Mouse (Mus musculus): ENCODE measurements around the gene Bsdc1.

Bsdc1 gene

DNA sequence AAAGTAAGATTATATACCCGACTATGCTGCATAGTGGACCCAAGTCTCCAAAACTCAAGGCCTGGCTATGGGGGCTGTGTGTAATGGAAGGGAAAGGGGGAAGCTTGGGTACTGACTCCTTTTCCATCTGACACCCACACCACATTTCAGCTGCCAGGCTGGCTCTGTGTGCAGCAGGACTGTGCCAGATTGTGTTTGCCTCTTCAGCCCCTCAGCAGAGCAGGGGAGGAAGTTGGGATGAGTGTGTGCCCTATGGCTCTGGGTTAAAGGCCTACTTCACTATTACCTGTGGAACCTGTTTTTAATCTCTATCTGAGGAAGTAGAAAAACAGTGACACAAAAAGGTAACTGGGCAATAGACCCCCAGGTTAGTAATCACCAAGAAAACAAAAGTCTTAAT is 19.7 kb downstream of the Bsdc1 start:
- no peak for DNase-seq (ENCODE audit: low spot score)

DNA sequence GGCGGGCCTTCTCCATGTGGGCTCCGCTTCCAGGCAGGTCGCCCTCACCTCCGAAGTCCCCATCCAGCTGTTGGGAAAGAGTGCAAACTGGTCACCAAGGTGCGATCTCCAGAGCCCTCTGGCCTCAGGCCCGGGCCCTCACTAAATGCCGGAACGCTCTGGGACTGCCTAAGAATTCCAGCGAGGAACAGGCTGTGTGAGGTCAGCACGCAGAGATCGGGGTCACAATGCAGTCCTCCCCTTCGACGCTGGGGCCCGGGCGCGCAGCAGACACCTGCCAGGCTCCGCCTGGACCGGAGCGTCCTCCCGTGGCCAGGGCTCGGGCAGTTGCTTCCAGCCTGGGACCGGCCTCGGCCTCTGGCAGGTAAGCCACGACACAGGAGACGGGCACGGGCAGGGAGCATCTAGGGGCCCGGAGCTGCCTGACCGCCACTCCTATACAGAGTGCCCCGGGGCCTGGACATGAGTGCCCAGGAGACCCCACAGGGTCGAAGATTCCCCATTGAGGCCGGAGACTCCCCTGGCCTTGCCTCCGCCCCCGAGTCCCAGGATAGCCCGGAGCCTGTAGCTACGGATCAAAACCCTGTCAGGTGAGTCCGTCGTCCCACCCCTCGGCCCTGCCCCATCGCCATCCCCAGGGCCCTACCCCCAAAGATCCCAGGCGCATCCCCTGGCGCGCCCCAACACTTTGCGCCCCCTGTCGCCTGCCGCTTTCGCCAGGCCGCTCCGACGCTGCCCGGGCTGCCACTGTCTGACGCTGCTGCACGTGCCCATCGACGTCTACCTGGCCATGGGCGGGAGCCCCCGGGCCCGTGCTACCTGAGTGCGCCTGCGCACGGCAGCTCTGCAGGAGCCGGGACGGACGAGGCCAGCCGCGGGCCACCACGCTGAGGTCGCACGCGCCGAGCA is 29.8 kb downstream of the Bsdc1 start, which contains the start of the genes Tssk3 and Fam229a:
Tssk3 (minus strand) TSS at position 51 of the 909 bp plus-strand sequence.
Fam229a (plus strand) TSS at position 219 of the 909 bp plus-strand sequence.
- no peak for DNase-seq (ENCODE audit: low spot score)

- DNase-seq (ENCODE audit: low spot score) = no peak
Observed at GRCm38 (mm10) chr4:129494681-129495080, 33.3 kb downstream of the Bsdc1 start.

- DNase-seq (ENCODE audit: low spot score) = no peak
Observed at GRCm38 (mm10) chr4:129495672-129496562, 34.5 kb downstream of the Bsdc1 start.

DNA sequence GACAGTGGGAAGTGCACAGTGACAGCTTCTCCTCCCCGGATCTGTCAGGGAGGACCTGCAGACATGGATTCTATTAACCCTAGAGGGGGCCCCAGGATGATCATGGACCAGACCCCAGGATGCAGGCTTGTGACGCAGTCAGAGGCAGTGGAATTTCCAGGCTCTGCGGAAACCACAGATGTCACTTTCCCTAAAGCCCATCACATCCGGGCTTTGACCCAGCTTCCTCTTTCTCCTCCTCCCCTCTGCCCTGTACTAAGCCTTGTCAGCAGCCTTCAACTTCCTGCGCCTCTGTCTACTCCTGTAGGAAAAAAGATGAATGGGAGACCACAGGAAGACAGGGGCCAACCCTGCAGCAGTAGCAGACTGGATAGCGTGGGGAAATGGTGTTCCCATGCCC is 35.2 kb downstream of the Bsdc1 start:
- no peak for DNase-seq (ENCODE audit: low spot score)

- no peak for DNase-seq (ENCODE audit: low spot score)
Observed at GRCm38 (mm10) chr4:129498941-129499340, 37.6 kb downstream of the Bsdc1 start.

DNA sequence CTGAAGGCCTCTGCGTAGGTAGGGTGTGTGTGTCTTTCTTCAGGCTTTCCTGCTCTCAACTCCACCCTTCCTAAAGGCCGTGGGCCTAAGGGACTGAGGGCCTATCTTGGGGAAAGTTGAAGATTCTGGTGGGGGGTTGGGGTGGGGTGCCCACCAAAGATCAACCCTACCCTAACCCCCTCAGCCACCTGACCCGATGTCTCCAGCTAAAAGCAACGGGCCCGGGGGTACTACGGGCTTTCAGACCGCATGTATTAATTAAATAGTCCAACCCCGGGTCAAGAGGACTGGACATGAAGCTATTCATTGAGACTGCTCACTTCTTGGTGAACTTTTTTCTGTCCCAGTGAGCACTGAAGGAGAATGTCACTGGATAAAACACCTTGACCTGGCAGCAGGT is 38.6 kb downstream of the Bsdc1 start:
- DNase-seq (ENCODE audit: low spot score) = no peak

GRCm38 (mm10) chr4:129500607-129501566 is 39.5 kb downstream of the Bsdc1 start:
- DNase-seq (ENCODE audit: low spot score) = peak; percentile 61

DNA sequence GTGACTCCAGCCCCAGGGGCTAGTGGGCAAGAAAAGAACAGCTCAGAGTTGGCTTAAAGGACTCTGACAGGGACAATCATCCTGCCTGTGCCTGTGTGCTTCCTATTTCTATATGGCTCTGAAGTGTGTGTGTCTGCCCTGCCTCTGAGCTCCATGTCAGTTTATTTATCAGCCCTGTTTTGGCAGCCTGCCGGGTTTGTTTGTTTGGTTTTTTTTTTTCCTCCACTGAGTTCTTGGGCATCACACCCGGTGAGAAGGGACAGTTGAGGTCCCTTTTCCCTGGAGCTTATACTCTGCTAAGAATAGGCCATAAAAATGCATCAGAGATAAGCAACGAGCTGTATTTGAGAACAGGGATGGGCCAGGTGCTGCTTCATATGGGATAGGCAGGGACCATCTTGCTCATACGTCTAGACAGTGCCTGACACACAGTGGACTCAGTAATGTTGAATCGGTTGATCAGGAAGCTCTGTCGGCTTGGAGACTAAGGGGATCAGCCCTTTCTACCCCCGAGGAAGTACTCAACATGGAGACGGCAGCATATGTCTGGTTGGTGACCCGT is 41.0 kb downstream of the Bsdc1 start:
- no peak for DNase-seq (ENCODE audit: low spot score)

DNA sequence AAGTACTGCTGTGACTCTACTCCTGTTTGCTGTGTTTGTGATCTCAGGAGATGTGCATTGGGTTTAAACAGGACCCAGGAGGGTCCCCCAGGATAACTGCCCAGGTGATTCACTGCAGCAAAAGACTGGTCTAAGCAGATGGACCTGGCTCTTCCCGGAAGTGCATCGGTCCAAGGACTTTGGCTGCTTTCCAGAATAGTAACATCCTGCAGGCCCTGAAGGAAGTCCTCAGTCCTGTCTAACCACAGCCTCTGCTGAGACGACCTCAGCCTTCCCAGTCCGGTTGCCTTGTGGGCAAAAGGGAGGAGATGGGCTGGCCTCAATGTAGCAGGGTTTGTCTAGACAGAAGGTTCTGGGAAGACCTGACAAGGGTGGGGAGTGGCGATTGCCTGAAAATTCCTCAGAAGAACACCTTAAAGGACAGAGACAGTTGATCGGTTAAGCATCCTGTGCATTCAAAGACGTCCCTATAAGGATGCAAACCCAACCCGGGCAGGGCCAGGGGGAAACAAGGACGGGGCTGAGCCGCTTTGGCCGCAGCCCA is 41.6 kb downstream of the Bsdc1 start:
- DNase-seq (ENCODE audit: low spot score) = no peak

- no peak for DNase-seq (ENCODE audit: low spot score)
Observed at GRCm38 (mm10) chr4:129505511-129505910, 44.1 kb downstream of the Bsdc1 start.

DNA sequence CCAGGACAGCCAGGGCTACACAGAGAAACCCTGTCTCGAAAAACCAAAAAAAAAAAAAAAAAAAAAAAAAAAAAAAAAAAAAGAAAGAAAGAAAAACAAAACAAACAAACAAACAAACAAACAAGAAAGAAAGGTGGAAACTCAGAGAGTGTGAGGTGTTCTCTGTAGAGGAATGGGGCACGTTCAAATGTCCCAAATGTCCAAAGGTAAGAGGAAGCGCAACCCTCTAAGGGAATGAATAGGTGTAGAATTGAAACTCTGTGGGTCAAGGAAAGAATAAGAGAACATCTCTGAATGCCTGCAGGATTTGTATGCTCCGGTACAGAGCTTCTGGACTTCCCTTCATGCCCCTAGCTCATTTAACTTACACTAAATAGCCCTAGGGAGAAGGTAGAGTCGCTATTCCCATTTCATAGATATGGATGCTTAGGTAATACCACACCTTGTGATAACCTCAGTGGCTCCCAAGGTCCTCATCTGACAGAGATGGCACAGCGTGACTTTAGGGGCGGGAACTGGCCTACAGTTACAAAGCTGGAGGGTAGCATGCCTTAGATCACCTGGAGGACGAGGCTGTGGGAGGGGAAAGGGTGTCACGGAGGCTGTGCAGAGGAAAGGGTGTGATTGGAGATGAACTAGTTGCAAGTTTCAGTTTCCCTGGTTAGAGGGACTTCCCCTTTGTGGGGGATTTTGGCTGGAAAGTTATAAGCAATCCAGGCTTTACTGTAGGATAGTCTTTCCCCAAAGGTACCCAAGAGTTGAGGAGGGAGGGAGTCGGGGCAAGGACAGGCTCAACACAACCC is 46.3 kb downstream of the Bsdc1 start:
- DNase-seq (ENCODE audit: low spot score) = no peak

DNA sequence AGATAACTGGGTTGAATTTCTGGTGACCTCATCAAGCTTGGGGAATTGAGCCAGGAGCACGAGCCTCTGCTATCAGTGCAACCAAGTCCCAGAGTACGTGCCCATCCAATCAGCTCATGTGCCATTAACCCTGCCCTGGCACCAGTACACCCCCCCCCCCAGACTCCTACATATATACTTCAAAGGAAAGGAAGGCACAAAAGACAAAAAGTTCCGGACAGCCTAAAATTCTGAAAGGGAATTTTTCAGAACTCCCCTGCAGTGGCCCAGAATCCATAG is 46.8 kb downstream of the Bsdc1 start:
- no peak for DNase-seq (ENCODE audit: low spot score)

- DNase-seq (ENCODE audit: low spot score) = no peak
Observed at GRCm38 (mm10) chr4:129508834-129509600, 47.6 kb downstream of the Bsdc1 start.

DNA sequence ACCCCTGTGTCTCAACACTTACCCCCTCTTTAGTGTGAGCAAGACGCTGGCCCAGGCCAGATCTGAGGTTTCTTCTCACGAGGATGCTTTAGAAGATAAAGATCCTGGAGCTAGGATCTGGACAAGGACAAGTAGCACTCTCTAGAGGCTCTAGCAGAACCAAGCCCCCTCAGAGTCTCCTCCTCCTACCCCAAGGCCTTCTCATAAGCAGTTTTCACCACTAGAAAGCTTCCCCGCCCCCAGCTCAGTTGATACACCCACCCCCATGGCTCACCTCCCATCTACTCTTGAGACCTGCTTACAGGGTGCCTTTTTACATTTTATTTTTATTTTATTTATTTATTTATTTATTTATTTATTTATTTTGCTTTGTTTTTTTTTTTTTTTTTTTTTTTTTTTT is 48.3 kb downstream of the Bsdc1 start:
- no peak for DNase-seq (ENCODE audit: low spot score)

- DNase-seq (ENCODE audit: low spot score) = no peak
Observed at GRCm38 (mm10) chr4:129510723-129511412, 49.5 kb downstream of the Bsdc1 start.

GRCm38 (mm10) chr4:129511413-129512096 is 50.2 kb downstream of the Bsdc1 start:
- DNase-seq (ENCODE audit: low spot score) = no peak

DNA sequence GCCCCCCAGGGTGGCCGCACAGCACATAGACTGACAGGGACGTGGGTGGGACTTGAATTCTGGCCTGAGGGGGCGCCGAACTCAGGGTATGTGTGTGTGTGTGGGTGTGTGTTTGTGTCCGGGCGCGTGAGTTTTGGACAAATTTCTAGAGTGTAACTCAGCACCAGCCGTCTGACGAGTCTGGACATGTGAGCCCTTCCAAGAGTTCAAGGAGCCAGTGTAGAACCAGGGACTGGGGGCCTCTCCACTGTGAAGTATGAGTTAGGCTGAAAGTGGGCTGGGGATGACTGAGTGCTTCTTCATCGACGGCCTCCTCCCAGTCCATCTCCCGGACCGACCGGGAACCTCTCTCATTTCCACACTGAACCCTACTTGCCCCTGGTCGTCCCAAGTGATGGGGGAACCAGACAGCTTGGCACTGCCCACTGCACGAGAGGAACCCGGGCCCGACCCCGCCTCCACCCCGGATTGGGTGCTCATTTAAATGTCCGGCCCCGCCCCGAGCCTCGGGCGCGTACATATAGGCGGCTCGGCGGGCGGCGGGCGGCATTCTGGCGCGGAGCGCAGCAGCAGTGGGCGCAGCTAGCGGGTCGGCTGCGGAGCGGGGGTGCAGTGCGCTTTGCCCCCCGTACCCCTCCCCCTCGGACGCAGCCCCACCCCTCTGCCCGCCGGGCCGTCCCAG is 51.8 kb downstream of the Bsdc1 start, which contains the start of gene Marcksl1:
Marcksl1 (plus strand) TSS at position 496 of the 682 bp plus-strand sequence.
- DNase-seq (ENCODE audit: low spot score) = peak; percentile 69

Measured in urinary bladder, postnatal 10 days (tissue).